Mouse (Mus musculus) CH12.LX (cell line): ENCODE results near the gene Tpm1.

ENCODE experiments used
- CTCF ChIP-seq, 2 experiments: IDR thresholded peaks in 1 of 2; conservative IDR thresholded peaks in 1 of 2; 2 replicates each; pipeline ENCODE4 v1.5.1; 2011 to 2012; ENCODE audit warnings: low read depth in 2 of 2, low read length in 2 of 2, improper control_type of control experiment in 1 of 2, inconsistent platforms in 1 of 2, mild to moderate bottlenecking in 1 of 2, moderate library complexity in 1 of 2
- EP300 ChIP-seq: IDR thresholded peaks from 2 replicates; pipeline ENCODE4 v1.6.1; 2011; ENCODE audit warnings: low read length, improper control_type of control experiment
- GABPA ChIP-seq: IDR thresholded peaks from 2 replicates; pipeline ENCODE4 v1.6.1; 2012; ENCODE audit warnings: low read depth, low read length, improper control_type of control experiment, inconsistent platforms; ENCODE audit not compliant: insufficient replicate concordance
- MAFK ChIP-seq: IDR thresholded peaks from 2 replicates; pipeline ENCODE4 v1.6.1; 2011; ENCODE audit warnings: low read length, improper control_type of control experiment; ENCODE audit not compliant: insufficient replicate concordance
- MEF2A ChIP-seq: IDR thresholded peaks from 2 replicates; pipeline ENCODE4 v1.6.1; 2014; ENCODE audit warnings: low read depth, mild to moderate bottlenecking, inconsistent platforms, low read length, improper control_type of control experiment, borderline replicate concordance
- POLR2A ChIP-seq: IDR thresholded peaks from 2 replicates; pipeline ENCODE4 v1.6.1; 2011; ENCODE audit warnings: low read depth, mild to moderate bottlenecking, improper control_type of control experiment, low read length
- POLR2AphosphoS2 ChIP-seq: IDR thresholded peaks from 2 replicates; pipeline ENCODE4 v1.6.1; 2011; ENCODE audit warnings: low read depth, low read length, improper control_type of control experiment
- UBTF ChIP-seq: IDR thresholded peaks from 2 replicates; pipeline ENCODE4 v1.6.1; 2012; ENCODE audit warnings: low read depth, mild to moderate bottlenecking, inconsistent platforms, low read length, improper control_type of control experiment, moderate library complexity
- ZC3H11A ChIP-seq: IDR thresholded peaks from 2 replicates; pipeline ENCODE4 v1.6.1; 2012; ENCODE audit warnings: low read depth, mild to moderate bottlenecking, inconsistent platforms, low read length, improper control_type of control experiment
- ZKSCAN1 ChIP-seq: IDR thresholded peaks from 2 replicates; pipeline ENCODE4 v1.6.1; 2012; ENCODE audit warnings: low read depth, inconsistent platforms, low read length, improper control_type of control experiment, borderline replicate concordance

- TF ChIP-seq ZKSCAN1 = no peak
- TF ChIP-seq POLR2A = no peak
- TF ChIP-seq MEF2A = no peak
- peak; percentile 36 to 80; a peak in 3 of 4 replicates for TF ChIP-seq CTCF (conservative IDR thresholded peaks at IDR 0.05 in 1 of 2, IDR thresholded peaks at IDR 0.05 in 1 of 2; ENCODE audit: low read depth in 2 of 2, low read length in 2 of 2)
- TF ChIP-seq ZC3H11A = peak; percentile 37
- no peak for TF ChIP-seq POLR2AphosphoS2
- TF ChIP-seq UBTF = no peak
- no peak for TF ChIP-seq MAFK
- no peak for TF ChIP-seq EP300
- no peak for TF ChIP-seq GABPA
Observed at GRCm38 (mm10) chr9:67001050-67001449, 48.2 kb downstream of the Tpm1 start.
